Mouse (Mus musculus) liver, postnatal 0 days (tissue): ENCODE results near the gene Tln2.

Source experiments
- CTCF ChIP-seq: sonication (generic); IDR thresholded peaks from 2 replicates; pipeline ENCODE4 v1.5.1; 2016; ENCODE audit warnings: antibody characterized with exemption, low read depth
- EP300 ChIP-seq: IDR thresholded peaks from 2 replicates; pipeline ENCODE4 v1.6.1; 2016; ENCODE audit warnings: antibody characterized with exemption, low read depth, mild to moderate bottlenecking

DNA sequence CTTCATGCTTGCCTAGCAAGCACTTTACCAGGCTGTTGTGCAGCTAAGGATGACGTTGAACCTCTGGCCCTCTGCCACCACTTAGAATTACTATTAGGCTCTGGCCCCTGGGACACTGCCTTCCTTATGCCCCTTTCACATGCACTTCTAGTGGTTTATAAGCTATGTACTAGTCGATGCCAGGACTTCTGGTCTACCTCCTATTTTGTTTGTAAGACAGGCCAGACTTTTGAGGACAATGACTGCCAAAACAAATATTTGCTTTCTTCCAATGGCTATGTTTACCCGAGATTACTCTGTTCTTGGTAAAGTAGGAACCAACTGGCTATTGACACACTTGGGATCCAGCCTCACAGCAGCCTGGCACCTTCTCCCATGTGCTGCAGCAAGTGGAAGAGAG is 82.1 kb downstream of the Tln2 start:
- no peak for TF ChIP-seq CTCF
- no peak for TF ChIP-seq EP300
